Mouse (Mus musculus): ENCODE data around the gene Dmrtc1a. TPM values are rescaled to one million over a fixed set of nuclear protein-coding genes. Genes with fewer than 3 reads are reported as not detected.
"Not testable (repeated sequence)": the region's sequence is repeated elsewhere in the genome, so short reads cannot be mapped to it uniquely, and the experiment has no call there.

Dmrtc1a gene
- 0.56 and 0.77 TPM in 2 replicates for polyA plus RNA-seq (2015; fragmentation: Nextera tagmentation; extraction: Ambion mirVana)

- H3K4me2 ChIP-seq; H3K27ac ChIP-seq; H3K36me3 ChIP-seq; H3K27me3 ChIP-seq; H3K4me1 ChIP-seq; H3K9ac ChIP-seq; ATAC-seq (ENCODE audit: borderline replicate concordance, extremely low read depth, low FRiP score, low TSS enrichment); H3K4me3 ChIP-seq; H3K9me3 ChIP-seq: not testable (repeated sequence)
- WGBS, result 81% methylated on average over 8 of the region's 9 CpGs
Measured at GRCm38 (mm10) chrX:102908587-102908986, at the start of gene Dmrtc1a, which contains the start of gene 1700011M02Rik. Dmrtc1a (minus strand) TSS chrX:102908687. 1700011M02Rik (plus strand) TSS chrX:102908905.

- not testable (repeated sequence) for H3K36me3 ChIP-seq; H3K9me3 ChIP-seq; H3K4me2 ChIP-seq; ATAC-seq (ENCODE audit: borderline replicate concordance, extremely low read depth, low FRiP score, low TSS enrichment); H3K9ac ChIP-seq; H3K4me1 ChIP-seq; H3K27ac ChIP-seq; H3K27me3 ChIP-seq; H3K4me3 ChIP-seq
- WGBS, result 84% methylated on average over 11 of the region's 11 CpGs
Measured at GRCm38 (mm10) chrX:102950136-102950535, 41.6 kb upstream of the Dmrtc1a start.

DNA sequence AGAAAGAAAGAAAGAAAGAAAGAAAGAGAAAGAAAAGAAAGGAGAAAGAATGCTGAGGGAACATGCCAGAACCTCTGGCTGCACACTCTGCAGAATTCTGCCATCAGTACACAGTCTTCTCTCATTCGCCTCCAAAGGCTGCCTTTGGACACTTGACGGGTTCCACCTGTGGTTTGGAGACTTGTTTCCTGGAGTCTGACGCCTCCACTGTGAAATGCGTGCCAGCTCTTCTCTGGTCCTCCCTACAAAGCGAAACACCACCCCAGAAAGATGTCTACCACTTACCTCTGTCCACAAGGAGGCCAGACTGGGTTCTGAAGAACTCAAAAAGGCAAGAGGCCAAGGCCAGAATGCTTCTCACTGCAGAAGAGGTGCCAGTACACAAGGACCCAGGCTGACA, 28.3 kb upstream of the Dmrtc1a start:
- Histone ChIP-seq H3K27ac (no peak overlapping the region), H3K4me1 (no peaks in the 10 kb centered on the region), H3K9me3 (no peaks in the 10 kb centered on the region), H3K4me3 (no peak overlapping the region), H3K36me3 (no peaks in the 10 kb centered on the region), H3K4me2 (no peak overlapping the region), H3K27me3 (peaks cover 22% of the 10 kb centered on the region; the same call in 1 of the 2 replicates), H3K9ac (no peak overlapping the region)
- no peak for ATAC-seq (ENCODE audit: borderline replicate concordance, extremely low read depth, low FRiP score, low TSS enrichment)
- 51% methylated on average over 5 of the region's 5 CpGs for WGBS

DNA sequence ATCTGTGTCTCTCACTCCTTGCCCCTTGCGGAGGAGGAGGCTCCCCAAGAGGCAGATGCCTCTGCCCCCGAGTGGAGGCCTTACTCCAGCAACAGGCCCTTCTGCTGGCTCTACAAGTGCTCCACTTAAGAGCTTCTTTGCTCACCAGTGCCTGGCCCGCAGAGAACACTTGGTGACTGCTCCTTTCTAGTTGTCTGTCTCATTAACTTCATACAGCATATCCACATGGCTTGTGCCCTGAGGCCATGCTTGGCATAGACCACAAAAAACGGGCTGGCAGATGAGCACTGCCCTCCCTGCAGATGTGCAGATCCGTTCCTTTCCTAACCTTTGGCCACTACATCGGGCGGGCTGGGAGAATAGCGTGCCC, 25.9 kb upstream of the Dmrtc1a start:
- Histone ChIP-seq H3K27ac (no peak overlapping the region), H3K9me3 (no peaks in the 10 kb centered on the region), H3K27me3 (peaks cover 22% of the 10 kb centered on the region; the same call in 1 of the 2 replicates), H3K4me1 (no peaks in the 10 kb centered on the region), H3K4me2 (peak overlapping the region; percentile 85), H3K36me3 (no peaks in the 10 kb centered on the region), H3K9ac (no peak overlapping the region), H3K4me3 (peak overlapping the region; percentile 52)
- no peak; the same call in 1 of the 2 replicates for ATAC-seq (ENCODE audit: borderline replicate concordance, extremely low read depth, low FRiP score, low TSS enrichment)
- WGBS, result 53% methylated on average over 7 of the region's 8 CpGs

DNA sequence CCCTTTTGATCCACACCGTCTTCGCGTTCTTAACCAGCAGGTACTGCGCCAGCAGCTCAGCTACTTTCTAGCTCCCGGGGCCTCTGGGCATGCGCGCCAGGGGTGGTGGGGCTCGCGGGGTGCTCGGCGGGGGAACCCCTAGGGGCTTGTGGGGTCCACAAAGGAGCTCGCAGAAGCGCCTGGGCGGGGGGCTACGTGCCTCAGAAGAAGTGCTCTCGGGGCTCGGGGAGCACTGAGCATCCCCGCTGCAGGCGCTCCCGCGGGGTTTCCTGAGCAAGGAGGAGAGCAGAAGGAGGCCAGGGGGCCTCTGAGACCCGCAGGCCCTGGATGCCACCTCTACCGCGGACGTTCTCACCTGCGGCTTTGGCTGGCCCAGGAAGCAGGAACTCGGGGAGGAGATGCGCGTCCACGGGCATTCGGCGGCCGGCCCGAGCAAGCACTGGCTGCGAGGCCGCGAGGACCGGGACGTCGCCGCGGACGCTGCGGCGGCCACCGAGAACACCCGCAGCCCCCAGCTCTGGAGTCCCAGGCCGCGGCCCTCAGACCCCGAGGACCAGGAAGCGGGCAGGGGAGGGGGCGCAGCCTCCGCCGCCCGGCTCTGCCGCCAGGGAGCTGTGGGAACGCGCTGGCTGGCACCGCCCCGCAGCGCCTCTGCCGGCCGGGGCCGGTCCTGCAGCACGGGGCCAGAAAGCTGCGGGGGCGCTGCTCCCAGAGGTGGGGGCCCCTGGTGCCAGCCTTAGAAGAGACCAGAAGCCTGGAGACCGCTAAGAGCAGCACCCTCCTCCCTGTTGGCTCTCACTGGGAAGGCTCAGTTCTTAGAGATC, 25.3 kb upstream of the Dmrtc1a start:
- ATAC-seq (ENCODE audit: borderline replicate concordance, extremely low read depth, low FRiP score, low TSS enrichment), result peak; percentile 69; the same call in 1 of the 2 replicates

DNA sequence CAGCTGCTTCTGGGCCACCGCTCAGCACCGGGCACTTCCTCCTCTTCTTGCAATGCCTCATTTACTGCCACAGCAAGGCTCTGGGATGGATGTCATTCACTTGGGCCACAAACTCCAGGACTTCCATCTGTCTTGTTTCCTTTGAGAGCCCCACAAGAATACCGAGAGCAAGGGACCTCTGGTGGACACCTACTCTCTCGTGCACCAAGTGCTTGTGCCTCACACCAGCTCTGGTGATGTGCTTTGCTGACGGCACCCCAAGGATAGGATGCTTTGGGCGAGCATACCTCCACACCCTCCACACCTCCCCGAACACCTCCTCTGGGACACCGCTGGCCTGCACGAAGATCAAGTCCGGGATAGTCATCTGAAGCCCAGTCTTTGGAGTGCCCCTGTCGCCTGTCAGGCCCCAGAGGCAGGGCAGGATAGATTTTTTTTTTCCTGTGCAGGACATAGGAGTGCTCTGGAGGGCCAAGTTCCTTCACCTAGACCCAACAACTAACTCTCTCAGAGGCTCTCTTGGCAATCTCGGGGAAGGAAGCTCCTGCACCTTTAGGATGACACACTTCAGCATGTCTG, 24.6 kb upstream of the Dmrtc1a start:
- Histone ChIP-seq H3K27ac (no peak overlapping the region), H3K27me3 (peaks cover 18% of the 10 kb centered on the region; the same call in 1 of the 2 replicates), H3K36me3 (no peaks in the 10 kb centered on the region), H3K9me3 (no peaks in the 10 kb centered on the region), H3K4me3 (peak overlapping the region; percentile 52), H3K4me1 (no peaks in the 10 kb centered on the region), H3K9ac (no peak overlapping the region), H3K4me2 (peak overlapping the region; percentile 85)
- no peak for ATAC-seq (ENCODE audit: borderline replicate concordance, extremely low read depth, low FRiP score, low TSS enrichment)
- whole genome bisulfite sequencing, result 46% methylated on average over 12 of the region's 12 CpGs

More for the DNA sequence above, 25.3 kb upstream of the Dmrtc1a start:
- H3K27me3 ChIP-seq, result peaks cover 22% of the 10 kb centered on the region; the same call in 1 of the 2 replicates
- H3K4me2 ChIP-seq, result peak overlapping the region; percentile 85
- H3K9me3 ChIP-seq, result no peaks in the 10 kb centered on the region
- H3K4me3 ChIP-seq, result peak overlapping the region; percentile 52
- H3K4me1 ChIP-seq, result no peaks in the 10 kb centered on the region
- H3K36me3 ChIP-seq, result no peaks in the 10 kb centered on the region
- WGBS, result 15% methylated on average over 57 of the region's 68 CpGs
- H3K9ac ChIP-seq, result peak overlapping the region; percentile 34
- H3K27ac ChIP-seq, result no peak overlapping the region

- H3K36me3 ChIP-seq; H3K4me3 ChIP-seq; ATAC-seq (ENCODE audit: borderline replicate concordance, extremely low read depth, low FRiP score, low TSS enrichment); H3K4me1 ChIP-seq; H3K9me3 ChIP-seq; H3K4me2 ChIP-seq; H3K27ac ChIP-seq; H3K9ac ChIP-seq; H3K27me3 ChIP-seq: not testable (repeated sequence)
- 92% methylated on average over 4 of the region's 6 CpGs for WGBS
Measured at GRCm38 (mm10) chrX:102928072-102928471, 19.6 kb upstream of the Dmrtc1a start, which contains the start of gene 1700018G05Rik. 1700018G05Rik (plus strand) TSS chrX:102928372.

- WGBS, result 28% methylated on average over 4 of the region's 4 CpGs
- H3K4me2 ChIP-seq; H3K27ac ChIP-seq; H3K27me3 ChIP-seq; H3K9me3 ChIP-seq; H3K4me1 ChIP-seq; H3K4me3 ChIP-seq; ATAC-seq (ENCODE audit: borderline replicate concordance, extremely low read depth, low FRiP score, low TSS enrichment); H3K36me3 ChIP-seq; H3K9ac ChIP-seq: not testable (repeated sequence)
Measured at GRCm38 (mm10) chrX:102926707-102927106, 18.2 kb upstream of the Dmrtc1a start.

DNA sequence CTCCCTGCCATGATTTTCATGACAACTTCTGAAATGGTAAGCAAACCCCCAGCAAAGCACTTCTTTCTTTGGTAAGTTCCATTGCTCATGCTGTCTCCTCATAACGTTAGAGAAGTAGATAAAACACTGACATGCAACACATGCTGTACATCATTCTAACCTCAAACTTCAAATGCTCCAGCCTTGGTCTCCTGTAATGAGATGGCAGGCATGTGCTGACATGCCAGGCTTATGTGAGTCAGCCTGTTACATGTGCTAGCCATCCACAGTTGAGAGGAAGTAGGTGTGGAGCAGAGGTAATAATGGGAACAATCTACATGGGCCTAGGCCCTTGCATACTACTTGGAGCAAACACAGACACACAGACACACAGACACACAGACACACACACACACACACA, 6.3 kb upstream of the Dmrtc1a start:
- H3K36me3 ChIP-seq; H3K9me3 ChIP-seq; H3K27ac ChIP-seq; H3K9ac ChIP-seq; H3K4me3 ChIP-seq; H3K4me1 ChIP-seq; ATAC-seq (ENCODE audit: borderline replicate concordance, extremely low read depth, low FRiP score, low TSS enrichment); H3K4me2 ChIP-seq; H3K27me3 ChIP-seq: not testable (repeated sequence)
- WGBS, result 62% methylated on average over 1 of the region's 1 CpGs

GRCm38 (mm10) chrX:102867871-102868270, 40.6 kb downstream of the Dmrtc1a start, which contains the start of gene 1700031F05Rik:
1700031F05Rik (minus strand) TSS chrX:102867971.
- Histone ChIP-seq H3K4me2 (no peak within 1 kb of the TSS), H3K9ac (no peak within 1 kb of the TSS), H3K36me3 (no peaks in the 10 kb centered on the region), H3K9me3 (no peaks in the 10 kb centered on the region), H3K4me3 (no peak within 1 kb of the TSS), H3K4me1 (no peaks in the 10 kb centered on the region), H3K27ac (no peak within 1 kb of the TSS), H3K27me3 (no peaks in the 10 kb centered on the region)
- 75% methylated on average over 6 of the region's 6 CpGs for WGBS
- ATAC-seq (ENCODE audit: borderline replicate concordance, extremely low read depth, low FRiP score, low TSS enrichment), result no peak

DNA sequence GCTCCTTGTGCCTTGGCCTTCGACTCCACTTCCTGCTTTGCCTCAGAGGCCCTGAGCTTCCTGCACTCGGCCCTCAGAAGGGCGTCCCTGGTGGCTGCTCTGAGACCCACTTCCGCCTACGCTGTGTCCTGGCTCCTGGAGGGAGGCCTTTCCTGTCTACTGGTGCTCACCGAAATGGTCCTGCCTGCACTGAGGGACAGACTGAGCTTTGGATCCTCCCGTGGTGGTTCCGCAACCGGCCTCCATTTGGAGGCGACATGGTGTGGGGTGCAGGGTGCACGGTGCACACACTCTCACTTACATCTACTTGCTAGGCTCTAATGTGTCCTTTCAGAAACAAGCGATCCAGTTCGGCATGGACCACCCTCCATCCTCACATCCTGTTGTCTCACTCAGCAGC, 54.0 kb downstream of the Dmrtc1a start, which contains the start of gene Dmrtc1c2:
Gene Dmrtc1c2 (minus strand): TSS at position 101 of the 400 bp plus-strand sequence.
- 80% methylated on average over 1 of the region's 13 CpGs for WGBS
- H3K4me3 ChIP-seq; H3K27ac ChIP-seq; ATAC-seq (ENCODE audit: borderline replicate concordance, extremely low read depth, low FRiP score, low TSS enrichment); H3K36me3 ChIP-seq; H3K4me1 ChIP-seq; H3K9ac ChIP-seq; H3K27me3 ChIP-seq; H3K9me3 ChIP-seq; H3K4me2 ChIP-seq: not testable (repeated sequence)
